Mouse (Mus musculus) forebrain, embryonic 10.5 days (tissue): ENCODE measurements around the gene Tmem165. TPM values are rescaled to one million over a fixed set of nuclear protein-coding genes. Genes with fewer than 3 reads are reported as not detected.

Experiments used
- DNase-seq: peaks from one replicate; pipeline ENCODE4 v3.0.0-alpha.2; 2017; ENCODE audit warnings: low spot score; ENCODE audit errors: extremely low spot score
- H3K27ac ChIP-seq: fragments of 300-500 bp; sonication (generic); 2 replicates; pipeline ENCODE4 v1.5.1; 2016; ENCODE audit warnings: mild to moderate bottlenecking
- H3K27me3 ChIP-seq: fragments of 300-500 bp; sonication (generic); 2 replicates; pipeline ENCODE4 v1.6.1; 2016; ENCODE audit warnings: mild to moderate bottlenecking; ENCODE audit not compliant: poor library complexity, severe bottlenecking
- H3K36me3 ChIP-seq: fragments of 300-500 bp; sonication (generic); replicated peaks from 2 replicates; pipeline ENCODE4 v1.6.1; 2016; ENCODE audit warnings: mild to moderate bottlenecking, moderate library complexity
- H3K4me1 ChIP-seq: fragments of 300-500 bp; sonication (generic); 2 replicates; pipeline ENCODE4 v1.6.1; 2016
- H3K4me3 ChIP-seq: fragments of 300-500 bp; sonication (generic); 2 replicates; pipeline ENCODE4 v1.5.1; 2016; ENCODE audit warnings: mild to moderate bottlenecking, moderate library complexity
- H3K9me3 ChIP-seq: fragments of 300-500 bp; sonication (generic); 2 replicates; pipeline ENCODE4 v1.6.1; 2016; ENCODE audit warnings: mild to moderate bottlenecking, moderate library complexity
- WGBS: fragments of 180-500 bp; shearing (Covaris S2); methylation state at CpG from one replicate; pipeline ENCODE4 v1.1.7; 2016; 5-methylcytosine and 5-hydroxymethylcytosine counted together
- polyA plus RNA-seq: library from polyadenylated mRNA; unstranded; fragments of >200 nt; fragmentation: Nextera tagmentation; extraction: Ambion mirVana; gene quantifications from 2 replicates; pipeline ENCODE4 v1.2.1, GENCODE M21; 2016

Tmem165 gene
- polyA plus RNA-seq, 1 experiment from 2014 or later = 65.7 TPM

DNA sequence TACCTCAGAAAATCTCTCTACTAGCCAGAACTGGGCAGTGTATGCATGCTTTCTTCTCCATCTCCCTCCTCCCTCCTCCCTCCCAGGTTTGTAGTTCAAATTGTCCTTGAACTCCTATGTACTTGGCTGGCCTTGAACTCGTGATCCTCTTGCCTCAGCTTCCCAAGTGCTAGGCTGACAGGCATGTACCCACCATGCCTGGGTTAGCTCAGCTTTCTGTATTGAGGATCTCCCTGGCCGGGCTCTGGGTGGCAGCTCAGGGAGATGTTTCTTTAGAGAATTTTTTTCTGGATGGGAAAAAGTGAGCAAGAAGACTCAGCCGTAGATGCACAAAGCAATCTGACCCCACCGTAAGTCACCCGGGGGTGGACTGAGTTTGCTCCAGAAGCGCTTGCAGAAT is 30.7 kb upstream of the Tmem165 start:
- Histone ChIP-seq H3K9me3 (no peaks in the 10 kb centered on the region), H3K36me3 (peaks cover 48% of the 10 kb centered on the region), H3K4me1 (no peaks in the 10 kb centered on the region), H3K27ac (no peak overlapping the region), H3K4me3 (no peak overlapping the region), H3K27me3 (no peaks in the 10 kb centered on the region)
- WGBS = 94% methylated on average over 6 of the region's 6 CpGs
- no peak for DNase-seq

DNA sequence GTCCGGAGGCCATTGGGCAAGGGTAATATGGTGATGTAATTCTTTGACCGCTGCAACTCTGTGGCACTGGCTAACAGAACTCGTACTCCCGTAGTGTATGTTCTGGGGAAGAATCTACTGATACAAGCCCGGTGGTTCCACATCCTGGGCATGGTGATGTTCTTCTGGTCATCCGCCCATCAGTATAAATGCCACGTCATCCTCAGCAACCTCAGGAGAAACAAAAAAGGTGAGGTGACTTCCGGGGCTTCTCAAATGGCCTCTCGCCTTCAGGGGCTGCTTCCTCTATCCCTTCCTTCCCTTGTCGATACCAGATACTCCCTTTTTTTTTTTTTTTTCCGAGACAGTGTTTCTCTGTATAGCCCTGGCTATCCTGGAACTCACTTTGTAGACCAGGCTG is 30.2 kb upstream of the Tmem165 start:
- DNase-seq = no peak
- no peaks in the 10 kb centered on the region for H3K9me3 ChIP-seq
- WGBS = 92% methylated on average over 11 of the region's 11 CpGs
- no peaks in the 10 kb centered on the region for H3K4me1 ChIP-seq
- no peak overlapping the region for H3K4me3 ChIP-seq
- H3K27ac ChIP-seq = no peak overlapping the region
- H3K27me3 ChIP-seq = no peaks in the 10 kb centered on the region
- peaks cover 48% of the 10 kb centered on the region for H3K36me3 ChIP-seq

DNA sequence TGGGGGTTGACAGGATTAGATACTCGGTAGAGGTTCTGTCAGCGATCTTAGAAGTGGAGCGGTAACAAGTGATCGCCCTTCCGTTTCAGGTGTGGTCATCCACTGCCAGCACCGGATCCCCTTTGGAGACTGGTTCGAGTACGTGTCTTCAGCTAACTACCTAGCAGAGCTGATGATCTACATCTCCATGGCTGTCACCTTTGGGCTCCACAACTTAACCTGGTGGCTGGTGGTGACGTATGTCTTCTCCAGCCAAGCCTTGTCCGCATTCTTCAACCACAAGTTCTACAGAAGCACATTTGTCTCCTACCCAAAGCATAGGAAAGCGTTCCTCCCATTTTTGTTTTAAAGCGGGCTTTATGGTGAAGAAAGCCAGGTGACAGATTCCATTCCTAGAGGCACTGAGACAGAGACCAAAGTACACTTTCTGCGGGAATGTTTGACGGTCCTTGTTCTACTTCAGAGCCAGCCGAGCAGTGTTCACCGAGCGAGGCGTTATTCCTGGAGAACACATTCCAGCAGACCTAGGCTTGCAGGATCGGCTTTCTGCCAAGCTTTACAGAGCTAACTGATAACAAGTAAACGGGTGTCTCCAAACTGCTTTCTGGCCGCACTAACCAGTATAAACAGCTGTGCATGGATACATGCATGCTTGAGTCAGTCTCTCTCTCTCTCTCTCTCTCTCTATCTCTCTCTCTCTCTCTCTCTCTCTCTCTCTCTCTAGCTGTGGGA is 29.1 kb upstream of the Tmem165 start:
- Histone ChIP-seq H3K27me3 (no peaks in the 10 kb centered on the region), H3K27ac (no peak overlapping the region), H3K9me3 (no peaks in the 10 kb centered on the region), H3K4me1 (no peaks in the 10 kb centered on the region), H3K4me3 (no peak overlapping the region), H3K36me3 (peaks cover 45% of the 10 kb centered on the region)
- 96% methylated on average over 21 of the region's 21 CpGs for WGBS
- DNase-seq = no peak

DNA sequence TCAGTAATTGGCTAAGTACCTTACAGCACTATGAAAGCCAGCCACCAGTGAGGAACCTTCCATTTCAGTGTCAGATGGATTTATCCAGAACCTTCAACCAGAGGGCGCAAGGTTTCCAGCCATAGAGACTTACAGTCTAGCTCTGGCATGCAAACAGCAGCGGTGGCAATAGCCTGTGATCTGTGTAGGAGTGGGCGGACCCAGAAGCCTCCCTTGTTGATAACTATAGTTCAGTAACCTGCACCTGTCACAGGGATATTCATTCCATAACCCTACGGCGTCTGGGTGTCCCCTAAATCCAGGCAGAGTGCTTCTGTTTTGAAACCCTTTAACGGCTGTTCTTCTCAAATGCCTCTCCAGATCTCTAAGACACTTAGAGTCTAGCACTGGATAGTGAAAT is 24.1 kb upstream of the Tmem165 start:
- Histone ChIP-seq H3K27me3 (no peaks in the 10 kb centered on the region), H3K4me3 (no peak overlapping the region), H3K36me3 (peaks cover 11% of the 10 kb centered on the region), H3K4me1 (peaks cover 10% of the 10 kb centered on the region), H3K9me3 (no peaks in the 10 kb centered on the region), H3K27ac (no peak overlapping the region)
- 90% methylated on average over 6 of the region's 6 CpGs for WGBS
- no peak for DNase-seq

DNA sequence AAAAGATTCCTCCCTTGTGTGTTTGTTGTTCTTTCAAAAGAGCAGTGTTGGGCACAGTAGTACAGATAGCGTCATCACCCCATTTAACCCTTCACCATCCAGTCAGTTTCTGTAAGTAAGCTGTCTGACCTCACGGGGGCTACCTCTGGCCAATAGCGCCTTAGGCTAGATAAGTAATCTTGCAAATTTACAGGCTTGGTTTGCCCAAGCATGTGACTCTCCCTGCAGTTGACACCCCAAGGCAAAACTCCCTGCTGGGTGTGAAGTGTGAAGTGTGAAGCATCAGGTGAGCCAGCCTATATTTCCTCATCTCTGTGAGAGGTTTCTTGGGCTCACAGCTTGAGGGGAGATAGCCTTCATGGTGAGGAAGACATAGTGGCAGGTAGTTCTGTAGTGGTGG is 23.6 kb upstream of the Tmem165 start:
- H3K27me3 ChIP-seq = no peaks in the 10 kb centered on the region
- H3K4me1 ChIP-seq = peaks cover 10% of the 10 kb centered on the region
- WGBS = 74% methylated on average over 3 of the region's 3 CpGs
- no peak overlapping the region for H3K27ac ChIP-seq
- H3K4me3 ChIP-seq = no peak overlapping the region
- H3K9me3 ChIP-seq = no peaks in the 10 kb centered on the region
- H3K36me3 ChIP-seq = peaks cover 7% of the 10 kb centered on the region
- no peak for DNase-seq

DNA sequence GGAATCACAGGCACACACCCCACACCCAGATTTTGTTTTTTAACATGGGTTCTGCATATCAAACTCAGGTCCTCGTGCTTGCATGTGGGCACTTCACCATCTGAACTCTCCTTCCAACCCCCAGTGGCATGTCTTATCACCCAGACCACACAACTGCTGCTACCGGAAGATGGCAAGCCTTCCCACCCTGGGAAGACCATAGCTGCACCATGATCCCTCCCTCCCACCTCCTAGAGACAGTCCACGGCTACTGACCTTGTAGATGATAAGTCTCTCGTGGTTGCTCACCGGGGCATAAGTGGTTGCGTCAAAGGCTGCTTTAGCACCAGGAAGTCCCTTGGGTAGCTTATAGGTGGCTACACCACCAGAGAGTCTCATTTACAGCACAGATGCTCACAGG is 22.2 kb upstream of the Tmem165 start:
- DNase-seq = no peak
- Histone ChIP-seq H3K27me3 (no peaks in the 10 kb centered on the region), H3K36me3 (no peaks in the 10 kb centered on the region; the same call in 1 of the 2 replicates), H3K27ac (no peak overlapping the region), H3K4me3 (no peak overlapping the region), H3K4me1 (peaks cover 10% of the 10 kb centered on the region), H3K9me3 (no peaks in the 10 kb centered on the region)
- WGBS = 95% methylated on average over 6 of the region's 6 CpGs

DNA sequence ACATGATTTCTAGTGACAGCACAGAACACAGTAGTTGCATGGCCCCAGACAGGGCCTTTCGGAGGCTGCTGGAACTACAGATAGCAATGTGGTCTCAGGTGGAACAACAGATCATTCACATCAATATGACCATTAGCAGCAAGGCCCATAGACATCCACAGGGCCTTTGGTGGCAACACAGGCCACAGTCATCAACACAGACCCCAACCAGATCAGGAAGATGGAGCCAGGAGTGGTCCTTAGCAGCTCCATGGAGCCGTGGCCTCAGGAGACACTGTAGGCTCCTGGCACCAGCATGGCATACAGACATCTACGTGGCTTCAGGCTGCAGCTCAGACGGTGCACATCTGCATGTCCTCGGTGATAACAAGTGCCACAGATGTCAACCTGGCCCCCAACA is 20.8 kb upstream of the Tmem165 start:
- Histone ChIP-seq H3K4me1 (peaks cover 10% of the 10 kb centered on the region), H3K4me3 (no peak overlapping the region), H3K36me3 (no peaks in the 10 kb centered on the region; the same call in 1 of the 2 replicates), H3K27ac (no peak overlapping the region), H3K9me3 (no peaks in the 10 kb centered on the region), H3K27me3 (no peaks in the 10 kb centered on the region)
- DNase-seq = no peak
- WGBS = 89% methylated on average over 5 of the region's 5 CpGs

DNA sequence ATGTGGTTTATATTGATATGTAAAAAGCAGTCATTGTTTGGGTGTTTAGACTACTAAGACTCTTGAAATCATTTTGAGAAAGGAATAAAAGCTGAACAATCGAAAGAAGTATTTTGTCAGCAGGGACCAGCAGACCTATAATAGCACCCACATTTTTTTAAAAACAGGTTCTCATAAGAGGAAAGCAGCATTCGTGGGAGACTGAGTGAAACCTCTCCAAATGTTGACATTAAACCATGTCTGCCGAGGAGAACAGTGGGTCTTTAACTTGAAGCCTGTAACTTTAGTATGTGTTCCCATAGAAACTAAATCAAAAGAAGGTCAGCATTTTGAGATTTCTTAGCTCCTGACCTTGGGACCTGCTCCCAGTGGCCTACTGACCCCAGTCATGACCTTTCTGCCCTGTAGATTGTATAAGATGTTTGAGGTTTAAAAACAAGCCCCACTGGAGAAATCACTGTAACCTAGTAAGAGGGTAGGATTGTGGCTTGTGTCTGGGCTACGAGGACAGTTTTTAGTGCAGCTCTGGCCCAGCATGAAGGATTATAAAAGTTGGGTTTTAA is 19.8 kb upstream of the Tmem165 start:
- Histone ChIP-seq H3K27ac (no peak overlapping the region), H3K4me1 (peaks cover 10% of the 10 kb centered on the region), H3K27me3 (no peaks in the 10 kb centered on the region), H3K9me3 (no peaks in the 10 kb centered on the region), H3K4me3 (no peak overlapping the region), H3K36me3 (no peaks in the 10 kb centered on the region; the same call in 1 of the 2 replicates)
- DNase-seq = no peak
- WGBS = 61% methylated on average over 4 of the region's 4 CpGs

DNA sequence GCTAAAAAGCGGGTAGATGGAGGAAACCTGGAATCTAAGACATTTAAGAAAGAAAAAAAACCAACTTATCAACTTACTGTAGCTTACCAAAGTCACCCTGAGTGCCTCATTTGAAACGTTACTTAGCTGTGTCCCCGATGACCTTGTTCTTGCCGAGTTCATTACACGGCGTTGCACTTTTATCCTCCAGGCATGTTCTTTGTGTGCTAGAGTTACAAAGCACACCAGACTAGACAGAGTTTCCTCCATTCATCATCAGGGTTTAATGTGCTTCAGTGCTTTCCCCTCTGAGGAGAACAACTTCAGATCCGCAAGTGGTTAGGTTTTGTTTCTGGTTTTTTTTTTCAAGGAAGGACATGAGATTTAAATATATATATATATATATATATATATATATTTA is 18.9 kb upstream of the Tmem165 start:
- DNase-seq = no peak
- peaks cover 11% of the 10 kb centered on the region for H3K4me1 ChIP-seq
- no peak overlapping the region for H3K4me3 ChIP-seq
- H3K36me3 ChIP-seq = no peaks in the 10 kb centered on the region
- H3K9me3 ChIP-seq = no peaks in the 10 kb centered on the region
- no peaks in the 10 kb centered on the region for H3K27me3 ChIP-seq
- no peak overlapping the region for H3K27ac ChIP-seq
- 75% methylated on average over 7 of the region's 7 CpGs for WGBS

DNA sequence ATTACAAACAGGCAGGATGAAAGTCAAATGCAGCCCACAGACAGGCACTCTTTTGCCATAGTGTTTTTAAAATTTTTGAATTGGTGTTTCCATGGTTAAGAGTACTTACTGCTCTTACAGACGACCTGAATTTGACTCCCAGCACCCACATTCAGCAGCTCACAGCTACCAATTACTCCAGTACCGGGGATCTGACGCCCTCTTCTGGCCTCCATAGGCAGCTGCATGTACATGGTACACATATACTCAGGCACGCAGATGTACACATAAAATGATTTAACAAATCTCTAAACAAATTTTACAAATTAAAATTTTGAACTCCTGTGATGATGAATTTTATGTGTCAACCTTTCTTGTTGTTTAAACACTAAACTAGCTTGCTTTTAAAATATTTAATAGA is 13.2 kb upstream of the Tmem165 start:
- DNase-seq = no peak
- 81% methylated on average over 4 of the region's 4 CpGs for WGBS

DNA sequence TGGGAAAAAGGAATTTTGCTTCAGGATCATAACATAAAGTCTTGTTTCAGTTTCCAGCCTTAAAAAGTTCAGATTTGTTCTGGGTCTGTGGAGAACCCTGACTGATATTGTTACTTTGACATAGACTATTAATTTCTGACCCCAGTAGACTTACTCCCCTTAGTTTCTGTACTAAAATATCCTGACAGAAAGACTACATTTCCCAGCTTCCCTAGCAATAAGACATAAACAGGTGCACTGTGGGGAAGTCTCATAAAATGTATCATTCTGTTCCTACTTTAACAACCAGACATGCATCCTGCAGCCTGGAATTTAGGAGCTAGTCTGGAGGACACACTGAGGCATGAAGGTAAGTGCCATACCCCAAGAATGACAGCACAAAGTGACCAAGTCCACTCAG is 12.6 kb upstream of the Tmem165 start:
- no peaks in the 10 kb centered on the region for H3K27me3 ChIP-seq
- no peak for DNase-seq
- no peak overlapping the region for H3K27ac ChIP-seq
- peaks cover 3% of the 10 kb centered on the region for H3K4me1 ChIP-seq
- H3K4me3 ChIP-seq = no peak overlapping the region
- no peaks in the 10 kb centered on the region for H3K9me3 ChIP-seq
- no peaks in the 10 kb centered on the region for H3K36me3 ChIP-seq

More for the DNA sequence above, 13.2 kb upstream of the Tmem165 start:
- no peak overlapping the region for H3K27ac ChIP-seq
- H3K27me3 ChIP-seq = no peaks in the 10 kb centered on the region
- no peaks in the 10 kb centered on the region for H3K9me3 ChIP-seq
- peaks cover 3% of the 10 kb centered on the region; the same call in 1 of the 2 replicates for H3K4me1 ChIP-seq
- H3K36me3 ChIP-seq = no peaks in the 10 kb centered on the region
- H3K4me3 ChIP-seq = no peak overlapping the region

DNA sequence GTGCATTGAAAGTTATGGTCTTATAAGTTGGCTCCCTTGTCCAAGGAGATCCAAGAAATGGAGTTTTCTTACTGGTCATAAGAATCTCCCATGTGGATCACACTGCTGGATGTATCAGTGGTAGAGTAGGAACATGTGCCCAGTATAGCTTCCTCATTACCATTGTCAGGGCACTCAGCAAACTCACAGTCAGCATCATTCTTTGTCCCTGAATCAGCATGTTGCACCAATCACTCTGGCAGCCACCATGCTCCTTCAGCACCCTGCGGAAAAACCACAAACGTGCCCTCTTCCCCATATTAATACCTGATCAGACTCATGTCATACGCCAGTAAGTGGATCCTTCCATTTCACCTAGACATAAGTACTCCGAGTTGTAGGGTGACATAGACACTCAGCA is 8.6 kb upstream of the Tmem165 start:
- peaks cover 10% of the 10 kb centered on the region for H3K4me1 ChIP-seq
- H3K4me3 ChIP-seq = no peak overlapping the region

DNA sequence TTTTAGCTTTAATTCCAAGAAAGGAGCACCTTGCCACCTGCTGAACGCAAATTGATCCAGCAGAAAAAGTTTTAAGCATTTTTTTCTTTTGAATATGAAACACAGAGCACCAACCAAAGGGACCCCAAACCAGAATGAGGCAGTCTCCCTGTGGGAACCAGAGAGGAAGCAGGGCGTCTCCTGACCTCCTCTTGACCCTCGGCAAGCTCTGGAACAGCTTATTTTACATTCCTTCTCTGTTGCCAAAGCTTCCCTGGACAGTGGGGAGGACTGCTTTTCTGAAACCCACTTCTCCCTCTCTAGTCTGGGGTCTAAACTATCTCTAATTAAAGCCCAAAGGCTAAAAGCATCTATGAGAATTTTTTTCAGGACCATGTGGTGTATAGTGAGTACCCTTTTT is 7.3 kb upstream of the Tmem165 start:
- 56% methylated on average over 3 of the region's 3 CpGs for WGBS
- 0 out of 2 replicates have a peak overlapping the region, but pooled peaks have one; percentile 25 for H3K27ac ChIP-seq
- no peaks in the 10 kb centered on the region for H3K9me3 ChIP-seq

More for the DNA sequence above, 8.6 kb upstream of the Tmem165 start:
- WGBS = 93% methylated on average over 4 of the region's 4 CpGs
- DNase-seq = no peak
- Histone ChIP-seq H3K9me3 (no peaks in the 10 kb centered on the region), H3K27me3 (no peaks in the 10 kb centered on the region), H3K36me3 (no peaks in the 10 kb centered on the region), H3K27ac (no peak overlapping the region)

More for the DNA sequence above, 7.3 kb upstream of the Tmem165 start:
- H3K4me3 ChIP-seq = no peak overlapping the region
- peaks cover 10% of the 10 kb centered on the region; the same call in 1 of the 2 replicates for H3K4me1 ChIP-seq
- H3K36me3 ChIP-seq = no peaks in the 10 kb centered on the region
- H3K27me3 ChIP-seq = no peaks in the 10 kb centered on the region
- DNase-seq = no peak
